Mouse (Mus musculus) olfactory bulb, adult 2 months (tissue): ENCODE data around the gene Cabp4.

Experiments used
- CTCF ChIP-seq: fragments of 200-500 bp; IDR thresholded peaks from 2 replicates; pipeline ENCODE4 v1.5.1; 2012; ENCODE audit warnings: low read depth, mild to moderate bottlenecking, low read length, moderate library complexity; ENCODE audit not compliant: insufficient read depth
- POLR2A ChIP-seq: fragments of 200-500 bp; IDR thresholded peaks from 2 replicates; pipeline ENCODE4 v1.6.1; 2012; ENCODE audit warnings: mild to moderate bottlenecking, low read depth, low read length, moderate library complexity; ENCODE audit not compliant: insufficient read depth

- TF ChIP-seq CTCF (no peak), POLR2A (no peak)
Observed at GRCm38 (mm10) chr19:4145936-4146335, 2.1 kb upstream of the Cabp4 start.
